In genomic region chrX:139684775-139685695, GRCm38 (mm10) we compare ENCODE assay signal across 7 mouse cellular contexts. TPM values are rescaled to one million over a fixed set of nuclear protein-coding genes. Genes with fewer than 3 reads are reported as not detected.
A peak's percentile ranks its signal among the peaks of the same experiment; 100 is the strongest.
DNase-seq lines count a peak whose midpoint lies in the region; ATAC-seq lines count a peak whose summit lies in the region.

Gene Tbc1d8b, plus strand, starts transcription at chrX:139684996.

- H3K9me3 ChIP-seq in embryonic facial prominence, embryonic 11.5 days (replicated peaks; ENCODE audit: control insufficient read depth, low read length) = no peaks in the 10 kb centered on the region
- no peaks in the 10 kb centered on the region for H3K9me3 ChIP-seq in limb, embryonic 10.5 days (replicated peaks)
- H3K9me3 ChIP-seq in midbrain, embryonic 13.5 days = no peaks in the 10 kb centered on the region

- 16% methylated on average over 41 of the region's 43 CpGs for WGBS in embryonic facial prominence, embryonic 11.5 days
- WGBS in limb, embryonic 10.5 days = 14% methylated on average over 43 of the region's 43 CpGs
- 17% methylated on average over 43 of the region's 43 CpGs for WGBS in midbrain, embryonic 13.5 days

- no peaks in the 10 kb centered on the region for H3K4me1 ChIP-seq in embryonic facial prominence, embryonic 11.5 days (ENCODE audit: control insufficient read depth, insufficient read depth, low read length)
- H3K4me1 ChIP-seq in limb, embryonic 10.5 days = no peaks in the 10 kb centered on the region
- no peaks in the 10 kb centered on the region for H3K4me1 ChIP-seq in midbrain, embryonic 13.5 days (replicated peaks)

- H3K27ac ChIP-seq in embryonic facial prominence, embryonic 11.5 days (replicated peaks; ENCODE audit: low read depth, low read length) = no peak within 1 kb of the TSS
- peak within 1 kb of the TSS; percentile 68 for H3K27ac ChIP-seq in limb, embryonic 10.5 days
- H3K27ac ChIP-seq in midbrain, embryonic 13.5 days = no peak within 1 kb of the TSS

- no peaks in the 10 kb centered on the region for H3K36me3 ChIP-seq in embryonic facial prominence, embryonic 11.5 days (replicated peaks; ENCODE audit: control insufficient read depth, insufficient read depth, low read depth, low read length)
- H3K36me3 ChIP-seq in limb, embryonic 10.5 days = no peaks in the 10 kb centered on the region
- H3K36me3 ChIP-seq in midbrain, embryonic 13.5 days = no peaks in the 10 kb centered on the region

- peak within 1 kb of the TSS; percentile 50 for H3K9ac ChIP-seq in embryonic facial prominence, embryonic 11.5 days (replicated peaks; ENCODE audit: low read length)
- H3K9ac ChIP-seq in midbrain, embryonic 13.5 days (replicated peaks) = peak within 1 kb of the TSS; percentile 44; the same call in 1 of the 2 replicates

- peak within 1 kb of the TSS; percentile 50 for H3K4me3 ChIP-seq in embryonic facial prominence, embryonic 11.5 days (ENCODE audit: low read depth, low read length)
- H3K4me3 ChIP-seq in limb, embryonic 10.5 days = peak within 1 kb of the TSS; percentile 58
- H3K4me3 ChIP-seq in midbrain, embryonic 13.5 days (replicated peaks) = peak within 1 kb of the TSS; percentile 51

- DNase-seq in adrenal gland, postnatal 10 days = peak; percentile 82
- DNase-seq in embryonic facial prominence, embryonic 11.5 days (ENCODE audit: low spot score) = peak; percentile 92
- peak; percentile 89 for DNase-seq in kidney, adult 11 months
- peak; percentile 55 for DNase-seq in limb, embryonic 10.5 days (ENCODE audit: low spot score)
- peak; percentile 40 for DNase-seq in spleen, adult 12 weeks (ENCODE audit: low spot score)

- peak; percentile 99 for ATAC-seq in embryonic facial prominence, embryonic 11.5 days (replicated peaks; ENCODE audit: insufficient number of reproducible peaks, low FRiP score, low TSS enrichment, low read depth)
- ATAC-seq in granulocyte monocyte progenitor cell, adult 5-6 weeks (replicated peaks; ENCODE audit: poor library complexity, severe bottlenecking) = peak; percentile 99
- peak; percentile 100 for ATAC-seq in midbrain, embryonic 13.5 days

- peak within 1 kb of the TSS; percentile 64 for H3K4me2 ChIP-seq in embryonic facial prominence, embryonic 11.5 days (ENCODE audit: low read depth, low read length)
- peak within 1 kb of the TSS; percentile 69 for H3K4me2 ChIP-seq in midbrain, embryonic 13.5 days (replicated peaks)

- no peaks in the 10 kb centered on the region for H3K27me3 ChIP-seq in embryonic facial prominence, embryonic 11.5 days (ENCODE audit: control insufficient read depth, insufficient read depth, low read length)
- peaks cover 53% of the 10 kb centered on the region for H3K27me3 ChIP-seq in limb, embryonic 10.5 days (ENCODE audit: low read depth, poor library complexity, severe bottlenecking)
- H3K27me3 ChIP-seq in midbrain, embryonic 13.5 days = peaks cover 8% of the 10 kb centered on the region; the same call in 1 of the 2 replicates

RNA-seq across cellular contexts. Expression of gene Tbc1d8b, which starts in this region (rescaled TPM):
- total RNA-seq in adrenal gland, postnatal 10 days (2021) = 1 to 10 TPM; 8.9 to 9.0 TPM
- polyA plus RNA-seq in embryonic facial prominence, embryonic 11.5 days (2014; fragmentation: Nextera tagmentation; extraction: Ambion mirVana) = 0.57 and 0.88 TPM in 2 replicates
- total RNA-seq in granulocyte monocyte progenitor cell, adult 5-6 weeks (2014; fragmentation: Nextera tagmentation) = 5.8 and 7.4 TPM in 2 replicates
- total RNA-seq in granulocyte monocyte progenitor cell, adult 5-6 weeks (2017) = 6.6 and 7.1 TPM in 2 replicates
- 0.80 and 1.2 TPM in 2 replicates for polyA plus RNA-seq in limb, embryonic 10.5 days (2016; fragmentation: Nextera tagmentation; extraction: Ambion mirVana)
- polyA plus RNA-seq in midbrain, embryonic 13.5 days (2015; fragmentation: Nextera tagmentation; extraction: Ambion mirVana) = 0.42 and 0.79 TPM in 2 replicates

Comparison
In these comparisons a context has a peak if more than half of its experiments do, and no peak if none do; other contexts are left out.
1. Peak in DNase-seq, ATAC-seq, H3K4me3 ChIP-seq, H3K9ac ChIP-seq and H3K4me2 ChIP-seq in embryonic facial prominence, embryonic 11.5 days; RNA of the gene not detected or under 1 TPM.
2. Peak in ATAC-seq, H3K4me3 ChIP-seq, H3K9ac ChIP-seq and H3K4me2 ChIP-seq in midbrain, embryonic 13.5 days; RNA of the gene not detected or under 1 TPM.
3. DNase-seq: peak in every context shown above with its lines; median percentile 92 in embryonic facial prominence, embryonic 11.5 days; 89 in kidney, adult 11 months; 82 in adrenal gland, postnatal 10 days; 55 in limb, embryonic 10.5 days; 40 in spleen, adult 12 weeks.